Mouse (Mus musculus) midbrain, embryonic 10.5 days (tissue): ENCODE measurements at regions not wholly inside any gene's neighbourhood (a gene's known extent, or its start where the extent isn't known, plus 50 kb on each side); places are given as distances from the start of the nearest gene placed in this dataset.
"Not testable (repeated sequence)": the region's sequence is repeated elsewhere in the genome, so short reads cannot be mapped to it uniquely, and the experiment has no call there.

Experiments used
- DNase-seq: peaks from one replicate; pipeline ENCODE4 v3.0.0-alpha.2; 2017; ENCODE audit warnings: low spot score
- H3K27ac ChIP-seq: fragments of 300-500 bp; sonication (generic); replicated peaks from 2 replicates; pipeline ENCODE4 v1.5.1; 2016; ENCODE audit warnings: mild to moderate bottlenecking
- H3K27me3 ChIP-seq: fragments of 300-500 bp; sonication (generic); 2 replicates; pipeline ENCODE4 v1.6.1; 2016; ENCODE audit warnings: low read depth, mild to moderate bottlenecking; ENCODE audit not compliant: poor library complexity, severe bottlenecking
- H3K36me3 ChIP-seq: fragments of 300-500 bp; sonication (generic); 2 replicates; pipeline ENCODE4 v1.6.1; 2016; ENCODE audit warnings: mild to moderate bottlenecking, moderate library complexity
- H3K4me1 ChIP-seq: fragments of 300-500 bp; sonication (generic); 2 replicates; pipeline ENCODE4 v1.6.1; 2016
- H3K4me3 ChIP-seq: fragments of 300-500 bp; sonication (generic); 2 replicates; pipeline ENCODE4 v1.5.1; 2016; ENCODE audit warnings: mild to moderate bottlenecking, moderate library complexity
- H3K9me3 ChIP-seq: fragments of 300-500 bp; sonication (generic); replicated peaks from 2 replicates; pipeline ENCODE4 v1.6.1; 2016; ENCODE audit warnings: mild to moderate bottlenecking
- WGBS: fragments of 180-500 bp; shearing (Covaris S2); methylation state at CpG from one replicate; pipeline ENCODE4 v1.1.7; 2016; 5-methylcytosine and 5-hydroxymethylcytosine counted together

DNA sequence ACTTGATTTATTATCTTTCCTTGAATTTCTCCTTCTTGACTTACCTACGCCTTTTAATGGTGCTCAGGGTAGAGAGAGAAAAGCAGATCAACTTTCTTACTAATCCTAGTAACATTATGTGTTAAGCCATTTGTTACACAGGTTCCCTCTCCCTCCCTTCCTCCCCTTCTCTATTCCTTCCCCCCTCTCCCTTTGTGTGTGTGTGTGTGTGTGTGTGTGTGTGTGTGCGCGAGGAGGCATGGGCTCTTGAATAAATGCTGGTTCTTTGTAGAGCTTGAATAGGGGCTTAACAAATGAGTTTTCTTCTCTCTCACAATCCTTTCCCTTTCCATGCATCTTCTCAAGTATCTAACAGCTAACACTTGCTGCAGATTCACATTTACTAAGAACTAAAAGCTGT lies 160.4 kb upstream of the Meox2 start:
- Histone ChIP-seq H3K27me3 (no peaks in the 10 kb centered on the region), H3K9me3 (no peaks in the 10 kb centered on the region), H3K36me3 (no peaks in the 10 kb centered on the region), H3K4me3 (no peak overlapping the region), H3K27ac (no peak overlapping the region), H3K4me1 (peaks cover 10% of the 10 kb centered on the region)
- WGBS, result 60% methylated on average over 3 of the region's 3 CpGs
- no peak for DNase-seq

- 93% methylated on average over 2 of the region's 2 CpGs for WGBS
- H3K4me1 ChIP-seq, result peaks cover 10% of the 10 kb centered on the region
- no peaks in the 10 kb centered on the region for H3K9me3 ChIP-seq
- no peak overlapping the region for H3K4me3 ChIP-seq
- H3K36me3 ChIP-seq, result no peaks in the 10 kb centered on the region
- no peak for DNase-seq
- H3K27ac ChIP-seq, result no peak overlapping the region
- no peaks in the 10 kb centered on the region for H3K27me3 ChIP-seq
Measured at GRCm38 (mm10) chr12:36949096-36949738, 159.1 kb upstream of the Meox2 start.

DNA sequence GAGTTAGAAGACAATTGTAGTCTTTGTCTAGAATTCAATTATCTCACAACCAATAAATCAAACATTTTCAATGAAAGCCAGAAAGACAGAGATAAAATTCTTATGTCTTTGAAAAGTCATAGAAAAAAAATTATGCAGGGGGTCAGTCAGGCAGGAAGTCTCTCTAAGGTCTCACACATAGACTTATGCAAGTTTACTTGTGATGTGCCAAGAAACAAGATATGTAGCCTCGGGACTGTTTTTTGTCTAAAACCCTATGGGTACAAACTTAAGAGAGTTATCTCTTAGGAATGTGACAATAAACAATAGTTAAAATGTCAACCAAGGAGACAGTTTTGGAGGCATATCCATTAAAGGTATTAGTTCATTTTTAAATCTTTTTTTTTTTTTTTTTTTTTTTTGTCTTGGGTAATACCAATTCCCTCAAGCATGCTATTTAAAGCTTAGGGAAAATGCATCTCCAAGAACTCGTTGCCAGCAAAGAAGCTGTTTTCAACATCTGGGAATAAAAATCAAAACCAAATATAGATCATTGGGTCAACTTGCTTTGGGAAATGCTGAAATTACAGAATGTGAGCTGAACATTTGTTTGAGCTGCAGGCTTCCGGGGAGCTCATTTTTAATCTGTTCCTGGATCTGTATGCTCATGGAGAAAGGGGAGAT lies 133.8 kb upstream of the Meox2 start:
- no peaks in the 10 kb centered on the region for H3K36me3 ChIP-seq
- DNase-seq, result no peak
- no peaks in the 10 kb centered on the region for H3K4me1 ChIP-seq
- H3K27ac ChIP-seq, result no peak overlapping the region
- WGBS, result 87% methylated on average over 3 of the region's 3 CpGs
- no peaks in the 10 kb centered on the region for H3K9me3 ChIP-seq
- H3K4me3 ChIP-seq, result no peak overlapping the region
- H3K27me3 ChIP-seq, result no peaks in the 10 kb centered on the region

DNA sequence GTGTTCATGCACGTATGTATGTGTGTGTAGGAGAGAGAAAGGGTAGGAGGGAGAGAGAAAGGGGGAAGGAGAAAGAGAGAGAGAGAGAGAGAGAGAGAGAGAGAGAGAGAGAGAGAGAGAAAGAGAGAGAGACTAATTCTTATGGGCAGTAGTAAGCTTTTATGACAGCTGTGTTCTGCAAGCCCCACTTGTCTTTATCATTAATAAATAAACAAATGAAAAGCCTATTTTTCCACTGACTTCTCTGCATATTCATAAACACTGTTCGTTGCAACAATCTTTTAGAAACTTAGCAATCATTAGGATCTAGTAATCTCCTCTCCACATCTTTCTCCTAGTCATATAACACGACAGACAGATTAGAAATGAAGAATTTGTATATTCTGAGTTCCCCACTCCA lies 131.2 kb upstream of the Meox2 start:
- H3K4me1 ChIP-seq, result no peaks in the 10 kb centered on the region
- no peaks in the 10 kb centered on the region for H3K27me3 ChIP-seq
- no peaks in the 10 kb centered on the region for H3K36me3 ChIP-seq
- H3K27ac ChIP-seq, result no peak overlapping the region
- H3K4me3 ChIP-seq, result no peak overlapping the region
- H3K9me3 ChIP-seq, result no peaks in the 10 kb centered on the region
- WGBS, result 76% methylated on average over 3 of the region's 3 CpGs
- no peak for DNase-seq

GRCm38 (mm10) chr12:36991135-36991534 lies 117.2 kb upstream of the Meox2 start:
- H3K27me3 ChIP-seq, result no peaks in the 10 kb centered on the region
- no peak overlapping the region for H3K27ac ChIP-seq
- WGBS, result 80% methylated on average over 4 of the region's 4 CpGs
- no peak overlapping the region for H3K4me3 ChIP-seq
- no peak for DNase-seq
- no peaks in the 10 kb centered on the region for H3K36me3 ChIP-seq
- H3K9me3 ChIP-seq, result no peaks in the 10 kb centered on the region
- H3K4me1 ChIP-seq, result no peaks in the 10 kb centered on the region

GRCm38 (mm10) chr12:36991970-36992369 lies 116.4 kb upstream of the Meox2 start:
- H3K9me3 ChIP-seq, result no peaks in the 10 kb centered on the region
- no peak for DNase-seq
- H3K4me3 ChIP-seq, result no peak overlapping the region
- no peaks in the 10 kb centered on the region for H3K36me3 ChIP-seq
- H3K27ac ChIP-seq, result no peak overlapping the region
- H3K27me3 ChIP-seq, result no peaks in the 10 kb centered on the region
- H3K4me1 ChIP-seq, result no peaks in the 10 kb centered on the region
- 83% methylated on average over 4 of the region's 4 CpGs for WGBS

GRCm38 (mm10) chr12:37001401-37001800 lies 106.9 kb upstream of the Meox2 start:
- no peaks in the 10 kb centered on the region for H3K9me3 ChIP-seq

DNA sequence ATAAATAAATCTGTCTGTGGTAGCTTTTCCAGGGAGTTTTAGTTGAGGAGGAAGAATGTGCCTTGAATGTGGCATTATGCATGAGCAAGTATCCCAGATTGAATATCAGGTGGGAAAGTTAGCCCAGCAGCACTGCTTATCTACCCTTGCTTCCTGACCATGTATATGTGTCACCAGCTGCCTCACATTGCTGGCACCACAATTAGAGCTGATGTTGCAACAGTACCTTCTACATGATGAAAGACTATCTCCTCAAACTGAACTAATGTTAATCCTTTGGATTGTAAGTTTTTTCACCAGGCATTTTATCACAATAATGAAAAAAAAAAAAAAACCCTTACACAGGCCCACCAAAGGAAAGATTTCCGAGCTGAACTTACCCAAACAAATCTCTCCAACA lies 103.1 kb upstream of the Meox2 start:
- no peak overlapping the region for H3K4me3 ChIP-seq
- no peaks in the 10 kb centered on the region for H3K9me3 ChIP-seq
- WGBS, result 85% methylated on average over 1 of the region's 1 CpGs
- no peaks in the 10 kb centered on the region for H3K4me1 ChIP-seq
- H3K36me3 ChIP-seq, result no peaks in the 10 kb centered on the region
- no peak overlapping the region for H3K27ac ChIP-seq
- H3K27me3 ChIP-seq, result no peaks in the 10 kb centered on the region
- no peak for DNase-seq

More at GRCm38 (mm10) chr12:37001401-37001800, 106.9 kb upstream of the Meox2 start:
- Histone ChIP-seq H3K4me1 (no peaks in the 10 kb centered on the region), H3K36me3 (no peaks in the 10 kb centered on the region), H3K27ac (no peak overlapping the region), H3K4me3 (no peak overlapping the region), H3K27me3 (no peaks in the 10 kb centered on the region)
- DNase-seq, result no peak
- 81% methylated on average over 3 of the region's 3 CpGs for WGBS

GRCm38 (mm10) chr12:37010306-37010705 lies 98.0 kb upstream of the Meox2 start:
- peaks cover 6% of the 10 kb centered on the region for H3K4me1 ChIP-seq
- H3K27ac ChIP-seq, result no peak overlapping the region
- H3K9me3 ChIP-seq, result no peaks in the 10 kb centered on the region
- no peaks in the 10 kb centered on the region for H3K36me3 ChIP-seq
- no peak overlapping the region for H3K4me3 ChIP-seq
- no peaks in the 10 kb centered on the region for H3K27me3 ChIP-seq
- WGBS, result 87% methylated on average over 1 of the region's 1 CpGs
- DNase-seq, result no peak

GRCm38 (mm10) chr12:37014401-37014800 lies 93.9 kb upstream of the Meox2 start:
- DNase-seq, result no peak
- Histone ChIP-seq H3K4me1 (peaks cover 13% of the 10 kb centered on the region), H3K27me3 (no peaks in the 10 kb centered on the region), H3K9me3 (no peaks in the 10 kb centered on the region), H3K27ac (no peak overlapping the region), H3K4me3 (no peak overlapping the region), H3K36me3 (no peaks in the 10 kb centered on the region)
- 62% methylated on average over 4 of the region's 4 CpGs for WGBS

DNA sequence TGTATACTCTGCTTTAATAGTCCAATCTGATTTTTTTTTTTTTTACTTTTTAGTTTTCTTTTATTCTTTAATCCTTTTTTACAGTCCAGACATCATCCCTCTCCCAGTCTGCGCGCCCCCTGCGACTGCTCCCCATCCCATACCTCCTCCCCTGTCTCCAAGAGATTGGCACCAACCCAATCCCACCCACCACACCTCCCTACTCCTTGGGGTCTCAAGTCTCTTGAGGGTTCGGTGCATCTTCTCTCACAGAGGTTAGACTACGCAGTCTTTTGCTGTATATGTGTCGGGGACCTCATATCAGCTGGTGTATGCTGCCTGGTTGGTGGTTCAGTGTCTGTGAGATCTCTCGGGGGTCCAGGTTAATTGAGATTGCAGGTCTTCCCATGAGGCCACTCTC lies 93.4 kb upstream of the Meox2 start:
- not testable (repeated sequence) for H3K36me3 ChIP-seq, H3K4me3 ChIP-seq, DNase-seq, H3K9me3 ChIP-seq, H3K27ac ChIP-seq, H3K27me3 ChIP-seq
- 88% methylated on average over 7 of the region's 7 CpGs for WGBS
- peaks cover 13% of the 10 kb centered on the region for H3K4me1 ChIP-seq

- peaks cover 13% of the 10 kb centered on the region for H3K4me1 ChIP-seq
- no peak for DNase-seq
- no peaks in the 10 kb centered on the region for H3K9me3 ChIP-seq
- no peaks in the 10 kb centered on the region for H3K27me3 ChIP-seq
- H3K27ac ChIP-seq, result no peak overlapping the region
- H3K4me3 ChIP-seq, result no peak overlapping the region
- H3K36me3 ChIP-seq, result no peaks in the 10 kb centered on the region
- 61% methylated on average over 4 of the region's 4 CpGs for WGBS
Measured at GRCm38 (mm10) chr12:37015474-37016248, 92.7 kb upstream of the Meox2 start.

- no peaks in the 10 kb centered on the region for H3K9me3 ChIP-seq
- no peak overlapping the region for H3K4me3 ChIP-seq
- WGBS, result 79% methylated on average over 3 of the region's 3 CpGs
- DNase-seq, result no peak
- H3K27me3 ChIP-seq, result no peaks in the 10 kb centered on the region
- no peaks in the 10 kb centered on the region for H3K4me1 ChIP-seq
- no peaks in the 10 kb centered on the region for H3K36me3 ChIP-seq
- H3K27ac ChIP-seq, result no peak overlapping the region
Measured at GRCm38 (mm10) chr12:37047191-37047590, 61.1 kb upstream of the Meox2 start.
